Mouse (Mus musculus) myocyte (in vitro differentiated cells): ENCODE results near the gene Dock6.

Source experiments
- CEBPB ChIP-seq: IDR thresholded peaks from 2 replicates; pipeline ENCODE4 v1.6.1; 2011; ENCODE audit warnings: mild to moderate bottlenecking, moderate library complexity; ENCODE audit not compliant: poor library complexity, insufficient read depth, severe bottlenecking
- E2F4 ChIP-seq: IDR thresholded peaks from one replicate; pipeline ENCODE4 v1.6.1; 2011; ENCODE audit warnings: mild to moderate bottlenecking, control low read depth, moderate library complexity; ENCODE audit not compliant: insufficient read depth
- MAX ChIP-seq: IDR thresholded peaks from one replicate; pipeline ENCODE4 v1.6.1; 2011; ENCODE audit warnings: low read depth, mild to moderate bottlenecking, control low read depth
- MYOD1 ChIP-seq, 3 experiments: IDR thresholded peaks; one replicate each; pipeline ENCODE4 v1.6.1; 2011; ENCODE audit warnings: control low read depth in 2 of 3, low read depth in 2 of 3, mild to moderate bottlenecking in 2 of 3, moderate library complexity in 1 of 3; ENCODE audit not compliant: insufficient read length in 2 of 3, control insufficient read depth in 1 of 3
- MYOG ChIP-seq, 3 experiments: IDR thresholded peaks; one replicate each; pipeline ENCODE4 v1.6.1; 2011; ENCODE audit warnings: control low read depth in 2 of 3, low read depth in 2 of 3, mild to moderate bottlenecking in 2 of 3; ENCODE audit not compliant: insufficient read length in 2 of 3, control insufficient read depth in 1 of 3, insufficient read depth in 1 of 3
- POLR2A ChIP-seq: IDR thresholded peaks from one replicate; pipeline ENCODE4 v1.6.1; 2011; ENCODE audit warnings: low read depth, mild to moderate bottlenecking, control low read depth, moderate library complexity; ENCODE audit not compliant: insufficient read length
- POLR2AphosphoS2 ChIP-seq: IDR thresholded peaks from one replicate; pipeline ENCODE4 v1.6.1; 2011; ENCODE audit warnings: low read depth, control low read depth; ENCODE audit not compliant: insufficient read length
- REST ChIP-seq: IDR thresholded peaks from one replicate; pipeline ENCODE4 v1.6.1; 2011; ENCODE audit warnings: mild to moderate bottlenecking, control low read depth, moderate library complexity; ENCODE audit not compliant: insufficient read depth, insufficient read length
- TCF12 ChIP-seq: IDR thresholded peaks from one replicate; pipeline ENCODE4 v1.6.1; 2011; ENCODE audit warnings: mild to moderate bottlenecking, control low read depth; ENCODE audit not compliant: poor library complexity, insufficient read depth, severe bottlenecking
- TCF3 ChIP-seq: IDR thresholded peaks from one replicate; pipeline ENCODE4 v1.6.1; 2011; ENCODE audit warnings: low read depth, control low read depth; ENCODE audit not compliant: insufficient read length
- USF1 ChIP-seq: IDR thresholded peaks from one replicate; pipeline ENCODE4 v1.6.1; 2011; ENCODE audit warnings: low read depth, mild to moderate bottlenecking, control low read depth, moderate library complexity

DNA sequence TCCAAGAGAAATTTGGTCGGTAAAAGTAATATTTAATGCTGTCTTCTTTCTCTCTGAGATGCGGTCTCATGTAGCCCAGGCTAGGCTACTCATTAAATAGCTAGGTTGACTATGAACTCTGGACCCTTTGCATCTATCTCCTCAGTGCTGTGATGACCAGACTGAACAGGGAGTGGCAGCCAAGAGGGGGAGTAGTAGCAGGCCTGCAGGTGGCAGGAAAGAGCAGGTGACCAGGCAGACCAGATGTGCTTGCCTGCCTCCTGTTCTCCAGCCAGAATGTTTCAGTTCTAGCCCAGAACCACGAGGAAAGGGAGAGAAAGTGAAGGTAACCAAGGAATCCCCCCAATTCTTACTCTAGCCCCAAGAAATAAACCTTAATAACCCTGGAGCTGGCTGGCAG lies 36.8 kb upstream of the Dock6 start:
- TF ChIP-seq USF1 (no peak), POLR2A (no peak), TCF12 (no peak), POLR2AphosphoS2 (no peak), MYOG (IDR thresholded peaks at IDR 0.05; ENCODE audit: control insufficient read depth in 1 of 3, insufficient read depth in 1 of 3, insufficient read length in 2 of 3, low read depth in 2 of 3) (no peak), REST (no peak), MAX (no peak), CEBPB (no peak), TCF3 (no peak), MYOD1 (IDR thresholded peaks at IDR 0.05; ENCODE audit: control insufficient read depth in 1 of 3, insufficient read length in 2 of 3, low read depth in 2 of 3) (no peak), E2F4 (no peak)
